Comparison of ENCODE assay signal across 19 mouse cellular contexts in the genomic region with DNA sequence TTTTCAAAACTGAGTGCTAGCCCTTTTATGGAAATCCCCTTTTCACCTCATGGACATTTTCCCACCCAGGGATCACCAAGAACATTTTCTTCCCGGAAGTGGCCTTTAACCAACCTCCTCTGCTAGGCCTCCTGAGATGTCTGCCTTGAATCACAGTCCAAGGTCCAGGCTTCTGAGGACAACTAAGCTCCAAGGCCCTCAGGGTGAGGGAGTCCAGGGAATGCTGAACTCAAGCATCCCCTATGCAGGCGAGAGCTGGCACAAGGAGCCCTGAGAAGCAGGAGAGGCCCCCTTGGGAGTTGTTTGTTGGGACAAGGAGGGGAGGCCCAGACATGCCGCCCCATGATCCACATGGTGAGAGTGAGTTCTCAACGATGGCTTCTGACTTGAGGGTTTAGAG. TPM values are rescaled to one million over a fixed set of nuclear protein-coding genes. Genes with fewer than 3 reads are reported as not detected.
DNase-seq lines count a peak whose midpoint lies in the region; ATAC-seq and TF ChIP-seq lines count a peak whose summit lies in the region.
"Had no signal": no experiment of that assay in that cellular context is flagged by ENCODE, and none has a peak within 500 bp of the region (broad histone marks: within the 10 kb centered on the region; RNA-seq: fewer than 3 reads in every experiment).

No protein-coding gene starts in this region.

- H3K9ac ChIP-seq in intestine, embryonic 15.5 days: no peak overlapping the region
- H3K9ac ChIP-seq: heart, embryonic 13.5 days; hindbrain, embryonic 15.5 days; liver, postnatal 0 days; midbrain, embryonic 13.5 days; neural tube, embryonic 13.5 days had no signal

- no peak overlapping the region for H3K4me3 ChIP-seq in cortical plate, adult 2 months (ENCODE audit: insufficient read depth, low read length)
- H3K4me3 ChIP-seq in intestine, embryonic 15.5 days (replicated peaks): no peak overlapping the region
- no peak overlapping the region for H3K4me3 ChIP-seq in limb, embryonic 10.5 days
- H3K4me3 ChIP-seq: heart, embryonic 13.5 days; hindbrain, embryonic 15.5 days; midbrain, embryonic 13.5 days; neural tube, embryonic 13.5 days had no signal

- peak; percentile 37 for DNase-seq in kidney, adult 18-20 months
- no peak for DNase-seq in kidney, postnatal 10 days
- DNase-seq in kidney, postnatal 36 days: peak; percentile 58 to 76
- DNase-seq in cerebellum, adult 8-10 months: no peak
- no peak for DNase-seq in limb, embryonic 10.5 days (ENCODE audit: low spot score)
- DNase-seq: cerebellum, adult 9-11 months; heart, postnatal 36 days; liver; liver, postnatal 0 days; lung, postnatal 10 days; right cerebral cortex, postnatal 14 days; thymus, postnatal 25 days had no signal

- no peak for TF ChIP-seq POLR2A in cortical plate, adult 2 months (IDR thresholded peaks at IDR 0.05; ENCODE audit: extremely low read depth, insufficient read depth, low read length)

- peak overlapping the region; percentile 86; the same call in 1 of the 2 replicates for H3K27ac ChIP-seq in cortical plate, adult 2 months (ENCODE audit: insufficient read depth, low read length)
- peak overlapping the region; percentile 56 for H3K27ac ChIP-seq in intestine, embryonic 15.5 days
- H3K27ac ChIP-seq in limb, embryonic 10.5 days: no peak overlapping the region
- H3K27ac ChIP-seq: heart, embryonic 13.5 days; hindbrain, embryonic 15.5 days; midbrain, embryonic 13.5 days; neural tube, embryonic 13.5 days had no signal

- ATAC-seq in intestine, embryonic 15.5 days: peak; percentile 23; the same call in 1 of the 2 replicates
- ATAC-seq: liver, postnatal 0 days had no signal

- H3K4me1 ChIP-seq in cortical plate, adult 2 months (ENCODE audit: control insufficient read depth, insufficient read depth, low read length): peaks cover 2% of the 10 kb centered on the region
- H3K4me1 ChIP-seq in intestine, embryonic 15.5 days (replicated peaks): peaks cover 19% of the 10 kb centered on the region
- H3K4me1 ChIP-seq in limb, embryonic 10.5 days: peaks cover 17% of the 10 kb centered on the region; the same call in 1 of the 2 replicates
- H3K4me1 ChIP-seq: heart, embryonic 13.5 days had no signal

- no peaks in the 10 kb centered on the region for H3K9me3 ChIP-seq in intestine, embryonic 15.5 days
- no peaks in the 10 kb centered on the region for H3K9me3 ChIP-seq in limb, embryonic 10.5 days (replicated peaks)
- H3K9me3 ChIP-seq: heart, embryonic 13.5 days; hindbrain, embryonic 15.5 days; midbrain, embryonic 13.5 days; neural tube, embryonic 13.5 days had no signal

- no peaks in the 10 kb centered on the region for H3K36me3 ChIP-seq in intestine, embryonic 15.5 days
- H3K36me3 ChIP-seq in limb, embryonic 10.5 days: no peaks in the 10 kb centered on the region
- H3K36me3 ChIP-seq: heart, embryonic 13.5 days; hindbrain, embryonic 15.5 days; midbrain, embryonic 13.5 days; neural tube, embryonic 13.5 days had no signal

- 55% methylated on average over 4 of the region's 4 CpGs for WGBS in intestine, embryonic 15.5 days
- 75% methylated on average over 4 of the region's 4 CpGs for WGBS in limb, embryonic 10.5 days

- no peak for TF ChIP-seq CTCF in cortical plate, adult 2 months (IDR thresholded peaks at IDR 0.05; ENCODE audit: extremely low read depth, insufficient read depth, low read length)

- H3K4me2 ChIP-seq in intestine, embryonic 15.5 days (replicated peaks): peak overlapping the region; percentile 35; the same call in 1 of the 2 replicates
- H3K4me2 ChIP-seq: heart, embryonic 13.5 days; hindbrain, embryonic 15.5 days; midbrain, embryonic 13.5 days; neural tube, embryonic 13.5 days had no signal

- H3K27me3 ChIP-seq in intestine, embryonic 15.5 days (replicated peaks): no peaks in the 10 kb centered on the region
- H3K27me3 ChIP-seq in limb, embryonic 10.5 days (ENCODE audit: low read depth, poor library complexity, severe bottlenecking): no peaks in the 10 kb centered on the region
- H3K27me3 ChIP-seq: hindbrain, embryonic 15.5 days; midbrain, embryonic 13.5 days; neural tube, embryonic 13.5 days had no signal

RNA-seq across cellular contexts. Expression of gene Eps8l3, which starts 7.1 kb away (rescaled TPM):
- not detected in 2 replicates for polyA plus RNA-seq in cortical plate, adult 2 months (2012; rRNA removed)
- polyA plus RNA-seq in intestine, embryonic 15.5 days (2015; fragmentation: Nextera tagmentation; extraction: Ambion mirVana): 164 and 180 TPM in 2 replicates
- polyA plus RNA-seq in limb, embryonic 10.5 days (2016; fragmentation: Nextera tagmentation; extraction: Ambion mirVana): not detected in 2 replicates
- polyA plus RNA-seq: embryonic facial prominence, embryonic 14.5 days; heart, embryonic 13.5 days; hindbrain, embryonic 15.5 days; liver, postnatal 0 days; midbrain, embryonic 13.5 days; neural tube, embryonic 13.5 days had no signal

RNA-seq across cellular contexts. Expression of gene Gstm5, which starts 25.7 kb away (rescaled TPM):
- polyA plus RNA-seq in cortical plate, adult 2 months (2012; rRNA removed): 504 and 512 TPM in 2 replicates
- polyA plus RNA-seq in intestine, embryonic 15.5 days (2015; fragmentation: Nextera tagmentation; extraction: Ambion mirVana): 173 and 186 TPM in 2 replicates
- 198 and 203 TPM in 2 replicates for polyA plus RNA-seq in limb, embryonic 10.5 days (2016; fragmentation: Nextera tagmentation; extraction: Ambion mirVana)

Comparison
In these comparisons a context has a peak if more than half of its experiments do, and no peak if none do; other contexts are left out.
1. DNase-seq: peak in kidney, adult 18-20 months (single experiment) and kidney, postnatal 36 days (2 of 2); none in kidney, postnatal 10 days (single experiment), cerebellum, adult 8-10 months (single experiment) and limb, embryonic 10.5 days (single experiment).
2. RNA of gene Eps8l3, which starts 7.1 kb away (polyA plus RNA-seq): 164 to 180 TPM in intestine, embryonic 15.5 days; not detected in cortical plate, adult 2 months and not detected in limb, embryonic 10.5 days; every median in the first group is over 100 times any median in the second.